Mouse (Mus musculus) limb, embryonic 14.5 days (tissue): ENCODE measurements around the gene Eif3g. TPM values are rescaled to one million over a fixed set of nuclear protein-coding genes. Genes with fewer than 3 reads are reported as not detected.

ENCODE experiments used
- ATAC-seq: fragments of 200-750 bp; cut with Nextera tagmentation; 2 replicates; pipeline ENCODE4 v1.8.0; 2017; ENCODE audit warnings: low read depth, moderate number of reproducible peaks, moderate TSS enrichment; ENCODE audit not compliant: low FRiP score
- DNase-seq: peaks from one replicate; pipeline ENCODE4 v3.0.0-alpha.2; 2015; ENCODE audit warnings: low spot score
- H3K27ac ChIP-seq: fragments of 300-500 bp; sonication (generic); replicated peaks from 2 replicates; pipeline ENCODE4 v1.5.1; 2014; ENCODE audit warnings: low read depth, mild to moderate bottlenecking, low read length, moderate library complexity, mixed read lengths
- H3K27me3 ChIP-seq: fragments of 300-500 bp; sonication (generic); 2 replicates; pipeline ENCODE4 v1.6.1; 2014; ENCODE audit warnings: low read length, mixed read lengths; ENCODE audit not compliant: control insufficient read depth, insufficient read depth
- H3K36me3 ChIP-seq: fragments of 300-500 bp; sonication (generic); 2 replicates; pipeline ENCODE4 v1.6.1; 2014; ENCODE audit warnings: mild to moderate bottlenecking, low read length, moderate library complexity, mixed read lengths; ENCODE audit not compliant: control insufficient read depth, insufficient read depth
- H3K4me1 ChIP-seq: fragments of 300-500 bp; sonication (generic); 2 replicates; pipeline ENCODE4 v1.6.1; 2014; ENCODE audit warnings: antibody characterized with exemption, low read length, mixed read lengths; ENCODE audit not compliant: control insufficient read depth, insufficient read depth
- H3K4me2 ChIP-seq: fragments of 300-500 bp; sonication (generic); replicated peaks from 2 replicates; pipeline ENCODE4 v1.6.1; 2014; ENCODE audit warnings: low read depth, mild to moderate bottlenecking, low read length, moderate library complexity; ENCODE audit not compliant: severe bottlenecking
- H3K4me3 ChIP-seq: fragments of 300-500 bp; sonication (generic); replicated peaks from 2 replicates; pipeline ENCODE4 v1.5.1; 2014; ENCODE audit warnings: low read length
- H3K9ac ChIP-seq: fragments of 300-500 bp; sonication (generic); 2 replicates; pipeline ENCODE4 v1.6.1; 2014; ENCODE audit warnings: mild to moderate bottlenecking, low read depth, low read length, moderate library complexity; ENCODE audit not compliant: severe bottlenecking
- H3K9me3 ChIP-seq: fragments of 300-500 bp; sonication (generic); 2 replicates; pipeline ENCODE4 v1.6.1; 2016; ENCODE audit warnings: low read length; ENCODE audit not compliant: control insufficient read depth
- POLR2A ChIP-seq: fragments of 200-500 bp; IDR thresholded peaks from 2 replicates; pipeline ENCODE4 v1.8.0; 2012; ENCODE audit warnings: inconsistent platforms, mild to moderate bottlenecking, moderate library complexity, borderline replicate concordance; ENCODE audit not compliant: insufficient read depth, insufficient read length; ENCODE audit errors: extremely low read depth
- WGBS: fragments of 180-500 bp; shearing (Covaris S2); extraction: QIAGEN DNeasy Blood & Tissue Kit; methylation state at CpG from one replicate; pipeline ENCODE4 v1.1.7; 2014; 5-methylcytosine and 5-hydroxymethylcytosine counted together
- polyA plus RNA-seq, 2 experiments: library from polyadenylated mRNA; depleted of rRNA in 1 of 2; stranded (reverse) in 1 of 2; unstranded in 1 of 2; fragments of >200 nt; fragmentation: Nextera tagmentation in 1 of 2; extraction: Ambion mirVana in 1 of 2; gene quantifications; 2 replicates each; pipeline versions ENCODE4 v1.2.1 to v1.2.3; 2012 to 2014

The Eif3g gene
- polyA plus RNA-seq, 2 experiments = 179 to 287 TPM

GRCm38 (mm10) chr9:20923258-20923657 is 24.8 kb upstream of the Eif3g start:
- DNase-seq (no peak), ATAC-seq (no peak)
- H3K27me3 ChIP-seq = no peaks in the 10 kb centered on the region
- 90% methylated on average over 3 of the region's 3 CpGs for WGBS
- no peaks in the 10 kb centered on the region for H3K4me1 ChIP-seq
- no peak for TF ChIP-seq POLR2A
- no peak overlapping the region for H3K4me2 ChIP-seq
- no peaks in the 10 kb centered on the region for H3K9me3 ChIP-seq
- H3K9ac ChIP-seq = no peak overlapping the region
- H3K36me3 ChIP-seq = peaks cover 100% of the 10 kb centered on the region
- H3K4me3 ChIP-seq = no peak overlapping the region
- no peak overlapping the region for H3K27ac ChIP-seq

GRCm38 (mm10) chr9:20916160-20916559 is 17.7 kb upstream of the Eif3g start:
- ATAC-seq (no peak), DNase-seq (no peak)
- Histone ChIP-seq H3K9me3 (no peaks in the 10 kb centered on the region), H3K27ac (no peak overlapping the region), H3K36me3 (peaks cover 100% of the 10 kb centered on the region), H3K4me1 (no peaks in the 10 kb centered on the region), H3K27me3 (no peaks in the 10 kb centered on the region), H3K4me3 (no peak overlapping the region), H3K4me2 (no peak overlapping the region), H3K9ac (no peak overlapping the region)
- no peak for TF ChIP-seq POLR2A
- WGBS = 78% methylated on average over 4 of the region's 4 CpGs

GRCm38 (mm10) chr9:20909948-20910347 is 11.5 kb upstream of the Eif3g start:
- H3K9ac ChIP-seq = no peak overlapping the region
- no peak for TF ChIP-seq POLR2A
- H3K4me3 ChIP-seq = no peak overlapping the region
- no peaks in the 10 kb centered on the region for H3K27me3 ChIP-seq
- no peak overlapping the region for H3K27ac ChIP-seq
- peaks cover 100% of the 10 kb centered on the region for H3K36me3 ChIP-seq
- no peaks in the 10 kb centered on the region for H3K4me1 ChIP-seq
- H3K9me3 ChIP-seq = no peaks in the 10 kb centered on the region
- ATAC-seq (no peak), DNase-seq (no peak)
- H3K4me2 ChIP-seq = no peak overlapping the region
- 90% methylated on average over 9 of the region's 9 CpGs for WGBS

- no peak overlapping the region for H3K27ac ChIP-seq
- H3K4me2 ChIP-seq = no peak overlapping the region
- no peaks in the 10 kb centered on the region for H3K27me3 ChIP-seq
- H3K4me1 ChIP-seq = peaks cover 3% of the 10 kb centered on the region; the same call in 1 of the 2 replicates
- WGBS = 52% methylated on average over 6 of the region's 6 CpGs
- TF ChIP-seq POLR2A = no peak
- peaks cover 26% of the 10 kb centered on the region for H3K36me3 ChIP-seq
- no peak overlapping the region for H3K9ac ChIP-seq
- no peak overlapping the region for H3K4me3 ChIP-seq
- no peaks in the 10 kb centered on the region for H3K9me3 ChIP-seq
- DNase-seq = no peak
- no peak for ATAC-seq
Observed at GRCm38 (mm10) chr9:20902174-20902491, 3.7 kb upstream of the Eif3g start.

- 20% methylated on average over 13 of the region's 13 CpGs for WGBS
- Histone ChIP-seq H3K9ac (no peak overlapping the region), H3K9me3 (no peaks in the 10 kb centered on the region), H3K36me3 (peaks cover 24% of the 10 kb centered on the region), H3K27ac (no peak overlapping the region), H3K4me1 (peaks cover 3% of the 10 kb centered on the region; the same call in 1 of the 2 replicates), H3K4me3 (no peak overlapping the region), H3K4me2 (no peak overlapping the region), H3K27me3 (no peaks in the 10 kb centered on the region)
- no peak for TF ChIP-seq POLR2A
- DNase-seq (peak; percentile 49), ATAC-seq (no peak)
Observed at GRCm38 (mm10) chr9:20901466-20902173, 3.2 kb upstream of the Eif3g start.
